Mouse (Mus musculus) erythroblast, embryonic 14.5 days (primary cell): ENCODE data around the gene Dusp28. TPM values are rescaled to one million over a fixed set of nuclear protein-coding genes. Genes with fewer than 3 reads are reported as not detected.

Experiments used
- H3K27me3 ChIP-seq: 2 replicates; pipeline ENCODE4 v1.6.1; 2012; ENCODE audit warnings: inconsistent platforms; ENCODE audit not compliant: control insufficient read depth
- H3K36me3 ChIP-seq: 2 replicates; pipeline ENCODE4 v1.6.1; 2012; ENCODE audit warnings: mild to moderate bottlenecking, inconsistent platforms; ENCODE audit not compliant: control insufficient read depth
- H3K4me1 ChIP-seq: 2 replicates; pipeline ENCODE4 v1.6.1; 2012; ENCODE audit warnings: inconsistent platforms; ENCODE audit not compliant: control insufficient read depth
- H3K4me3 ChIP-seq: replicated peaks from 2 replicates; pipeline ENCODE3; 2012; ENCODE audit warnings: moderate library complexity, mild to moderate bottlenecking, inconsistent platforms
- H3K9me3 ChIP-seq: 2 replicates; pipeline ENCODE4 v1.6.1; 2012; ENCODE audit warnings: low read length, inconsistent platforms, mixed read lengths; ENCODE audit not compliant: control insufficient read depth
- GATA1 ChIP-seq: IDR thresholded peaks from 2 replicates; pipeline ENCODE4 v1.6.1; 2012; ENCODE audit warnings: low read length, inconsistent platforms, mixed read lengths
- TAL1 ChIP-seq: IDR thresholded peaks from 3 replicates; pipeline ENCODE4 v1.6.1; 2012; ENCODE audit warnings: low read length, inconsistent platforms, mixed read lengths
- polyA plus RNA-seq: library from polyadenylated mRNA; stranded (reverse); fragments of >175 nt; gene quantifications from 2 replicates; pipeline ENCODE4 v1.2.3, GENCODE M21; 2012

Gene Dusp28
- polyA plus RNA-seq, 1 experiment = 0.70 TPM

DNA sequence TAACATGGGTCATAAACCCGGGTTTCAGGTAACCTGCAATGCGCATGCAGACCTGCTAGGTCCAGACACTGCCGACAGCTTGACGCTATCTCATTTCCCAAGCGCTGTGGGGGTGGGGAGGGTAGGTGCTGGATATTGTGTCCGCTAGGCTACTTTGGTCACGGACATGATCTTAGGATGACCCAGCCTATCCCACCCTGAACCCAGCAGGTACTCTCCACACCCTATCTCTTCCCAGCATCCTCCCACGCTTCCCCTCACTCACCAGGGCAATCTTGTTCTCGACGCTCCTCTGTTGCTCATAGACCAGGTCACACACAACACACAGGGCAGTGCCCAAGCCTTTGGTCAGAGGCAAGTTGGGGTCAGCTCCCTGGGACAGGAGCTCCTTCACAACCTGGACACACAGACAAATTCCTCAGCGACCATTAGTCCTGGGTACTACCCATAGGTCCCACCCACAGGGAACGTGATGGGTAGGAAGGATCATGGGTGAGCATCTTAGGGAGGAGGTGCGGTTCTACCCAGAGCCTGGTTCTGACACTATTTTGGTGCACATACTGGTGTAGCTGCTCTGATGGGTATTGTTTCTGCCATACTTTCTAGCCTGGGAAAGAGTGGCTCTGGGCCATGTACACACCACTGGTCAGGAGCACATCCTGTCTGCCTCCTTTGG, 28.6 kb upstream of the Dusp28 start:
- no peaks in the 10 kb centered on the region for H3K4me1 ChIP-seq
- no peaks in the 10 kb centered on the region for H3K36me3 ChIP-seq
- no peaks in the 10 kb centered on the region for H3K9me3 ChIP-seq
- H3K27me3 ChIP-seq = no peaks in the 10 kb centered on the region
- H3K4me3 ChIP-seq = no peak overlapping the region
- TF ChIP-seq GATA1 (no peak), TAL1 (no peak)

DNA sequence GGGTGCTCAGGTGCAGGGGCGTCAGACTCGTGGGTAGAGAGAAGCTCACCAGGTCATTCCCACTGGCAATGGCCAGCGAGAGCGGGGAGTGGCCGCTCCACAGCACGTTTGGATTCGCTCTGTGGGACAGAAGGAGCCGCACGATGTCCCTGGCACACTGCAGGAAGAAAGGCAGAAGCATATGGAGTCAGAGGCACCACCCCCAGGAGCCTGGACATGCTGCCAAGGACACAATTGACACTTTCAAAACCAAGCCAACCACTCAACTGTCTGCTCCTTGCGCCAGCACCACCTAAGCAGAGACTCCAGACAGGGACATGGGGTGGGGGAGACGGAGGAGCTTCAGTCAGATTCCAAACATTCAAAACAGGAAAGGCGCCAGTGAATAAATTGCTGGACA, 27.5 kb upstream of the Dusp28 start:
- H3K27me3 ChIP-seq = no peaks in the 10 kb centered on the region
- TF ChIP-seq TAL1 = no peak
- TF ChIP-seq GATA1 = no peak
- H3K4me3 ChIP-seq = no peak overlapping the region
- no peaks in the 10 kb centered on the region for H3K36me3 ChIP-seq
- H3K9me3 ChIP-seq = no peaks in the 10 kb centered on the region
- no peaks in the 10 kb centered on the region for H3K4me1 ChIP-seq

DNA sequence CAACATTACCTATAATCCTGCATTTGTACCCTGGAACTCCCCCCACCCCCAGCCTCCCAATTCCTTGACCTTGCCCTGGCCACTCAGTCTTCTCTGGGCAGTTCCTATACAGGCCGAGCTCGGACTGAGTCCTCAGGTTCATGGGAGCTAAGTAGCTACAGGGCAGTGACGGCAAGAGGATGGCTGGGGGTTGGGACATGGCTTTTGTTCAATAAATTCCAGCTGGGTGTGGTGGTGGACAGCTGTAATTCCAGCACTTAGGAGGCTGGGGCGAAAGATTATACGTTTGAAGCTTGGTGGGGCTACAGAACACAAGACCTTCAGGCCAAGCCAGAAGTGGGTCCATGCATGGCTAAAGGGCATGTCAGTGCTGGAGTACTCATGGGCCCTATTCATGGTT, 26.7 kb upstream of the Dusp28 start:
- Histone ChIP-seq H3K9me3 (no peaks in the 10 kb centered on the region), H3K4me1 (no peaks in the 10 kb centered on the region), H3K27me3 (no peaks in the 10 kb centered on the region), H3K36me3 (no peaks in the 10 kb centered on the region), H3K4me3 (no peak overlapping the region)
- TF ChIP-seq TAL1 (no peak), GATA1 (no peak)

DNA sequence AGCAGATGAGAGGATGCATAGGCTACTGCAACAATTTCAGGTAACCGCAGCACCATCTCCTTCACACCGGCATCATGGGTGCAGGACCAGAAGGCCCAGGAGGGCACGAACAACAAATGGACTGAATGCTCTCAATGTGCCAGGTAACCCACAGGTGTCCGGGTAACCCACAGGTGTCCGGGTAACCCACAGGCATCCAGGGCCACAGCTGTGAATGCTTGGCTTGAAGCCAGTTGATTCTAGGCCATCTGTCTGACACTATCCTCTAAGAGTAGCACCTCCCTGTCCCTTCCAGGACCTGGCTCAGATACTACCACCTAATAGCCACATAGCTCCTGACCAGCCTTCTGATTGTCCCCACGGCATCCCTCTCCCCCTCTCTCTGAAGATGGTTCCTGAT, 24.8 kb upstream of the Dusp28 start:
- Histone ChIP-seq H3K4me1 (no peaks in the 10 kb centered on the region), H3K36me3 (no peaks in the 10 kb centered on the region), H3K27me3 (no peaks in the 10 kb centered on the region), H3K4me3 (no peak overlapping the region), H3K9me3 (no peaks in the 10 kb centered on the region)
- no peak for TF ChIP-seq GATA1
- no peak for TF ChIP-seq TAL1

DNA sequence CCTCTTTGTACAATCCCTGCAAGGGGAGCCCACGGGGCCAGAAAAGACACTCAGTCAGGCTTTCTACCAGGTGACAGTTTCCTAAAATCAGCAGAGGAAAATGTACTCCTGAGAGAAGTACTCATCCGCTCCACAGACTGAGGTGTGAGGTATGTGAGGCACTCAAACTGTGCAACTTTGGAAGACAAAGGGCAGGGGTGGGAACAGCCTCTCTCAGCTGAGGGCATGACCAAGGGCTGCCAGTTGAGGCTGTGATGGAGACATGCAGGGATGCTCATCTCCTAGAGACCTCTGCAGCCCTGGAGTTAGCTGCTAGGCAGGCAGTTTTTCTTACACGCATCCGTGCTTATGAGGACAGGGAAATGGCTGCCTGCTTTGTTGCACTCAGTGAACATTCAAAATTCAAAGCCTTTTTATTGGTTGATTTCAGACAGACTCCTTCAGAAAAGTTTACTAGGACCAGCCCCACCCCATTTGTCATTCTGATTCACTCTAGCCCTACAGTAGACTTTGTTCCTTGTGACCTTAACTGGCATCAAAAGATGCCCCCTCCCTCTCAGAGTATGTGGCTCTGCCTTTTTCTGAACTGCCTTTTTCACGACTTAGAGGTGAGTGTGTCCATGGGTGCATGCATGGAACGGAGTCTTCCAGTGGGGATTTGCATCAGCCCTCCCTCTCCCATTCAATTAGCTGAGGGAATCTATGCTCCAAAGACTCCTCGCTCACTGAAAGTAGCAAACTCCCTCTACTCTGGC, 17.7 kb upstream of the Dusp28 start:
- Histone ChIP-seq H3K4me1 (no peaks in the 10 kb centered on the region), H3K27me3 (no peaks in the 10 kb centered on the region), H3K9me3 (peaks cover 9% of the 10 kb centered on the region), H3K36me3 (no peaks in the 10 kb centered on the region), H3K4me3 (no peak overlapping the region)
- TF ChIP-seq GATA1 (no peak), TAL1 (no peak)

DNA sequence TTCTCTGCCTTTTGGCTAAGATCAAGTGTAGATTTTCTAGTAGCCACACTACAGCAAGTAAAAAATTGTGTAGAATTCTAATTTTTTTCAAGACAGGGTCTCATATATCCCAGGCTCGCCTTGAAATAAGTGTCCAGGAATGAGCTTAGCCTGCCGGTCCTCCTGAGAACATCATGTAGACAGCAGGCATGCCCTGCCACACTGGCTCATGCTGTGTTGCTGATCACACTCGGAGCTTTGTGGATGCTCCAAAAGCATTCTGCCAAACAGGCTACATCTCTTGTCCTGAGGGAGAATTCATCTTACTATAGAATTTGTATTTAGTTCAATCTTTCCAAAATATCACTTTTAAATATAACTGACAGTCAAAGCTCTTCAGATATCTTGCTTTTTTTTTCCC, 14.0 kb upstream of the Dusp28 start:
- H3K36me3 ChIP-seq = no peaks in the 10 kb centered on the region
- H3K4me1 ChIP-seq = no peaks in the 10 kb centered on the region
- peaks cover 9% of the 10 kb centered on the region for H3K9me3 ChIP-seq
- TF ChIP-seq GATA1 (no peak), TAL1 (no peak)
- no peak overlapping the region for H3K4me3 ChIP-seq
- no peaks in the 10 kb centered on the region for H3K27me3 ChIP-seq

DNA sequence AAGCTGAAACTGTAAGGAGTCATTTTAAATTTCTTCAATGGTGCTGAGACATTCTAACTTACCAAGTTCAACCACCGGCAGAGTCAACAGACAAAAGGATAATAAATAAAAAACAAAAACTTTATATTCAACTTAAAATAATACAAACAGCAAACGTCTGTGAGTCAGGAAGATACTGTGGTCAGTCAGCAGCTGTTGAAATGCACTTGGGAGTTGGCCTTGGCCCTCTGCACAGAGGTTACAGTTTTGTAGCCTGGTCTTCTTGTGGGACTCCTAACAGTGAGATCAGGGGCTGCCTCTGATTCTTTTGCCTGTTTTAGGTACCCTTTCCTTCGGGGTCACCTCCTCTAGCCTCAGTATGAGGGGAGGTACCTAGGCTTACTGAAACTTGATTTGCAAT, 12.9 kb upstream of the Dusp28 start:
- Histone ChIP-seq H3K9me3 (peaks cover 9% of the 10 kb centered on the region), H3K36me3 (no peaks in the 10 kb centered on the region), H3K4me3 (no peak overlapping the region), H3K27me3 (0 out of 2 replicates have a peak, but pooled peaks cover 2% of the 10 kb centered on the region), H3K4me1 (no peaks in the 10 kb centered on the region)
- no peak for TF ChIP-seq GATA1
- TF ChIP-seq TAL1 = no peak

DNA sequence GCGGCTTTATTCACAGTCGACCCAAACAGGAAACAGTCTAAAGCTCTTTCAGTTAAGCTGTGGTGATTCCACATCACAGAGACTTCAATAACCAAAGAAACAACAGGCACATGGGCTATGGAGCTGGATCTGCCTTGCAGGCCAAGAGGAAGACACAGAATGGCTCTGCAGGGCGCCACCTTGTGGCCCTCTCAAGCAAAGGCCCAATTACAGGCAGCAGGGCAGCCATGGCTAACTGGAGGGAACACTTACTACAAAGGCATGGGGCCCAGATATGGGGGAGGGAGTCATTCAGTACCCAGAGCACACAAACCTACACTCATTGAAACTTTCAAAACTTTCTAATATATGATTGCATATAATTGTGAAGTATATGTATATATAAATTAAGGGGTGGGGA, 11.7 kb upstream of the Dusp28 start:
- no peak for TF ChIP-seq TAL1
- Histone ChIP-seq H3K4me1 (no peaks in the 10 kb centered on the region), H3K9me3 (peaks cover 9% of the 10 kb centered on the region), H3K36me3 (no peaks in the 10 kb centered on the region), H3K4me3 (no peak overlapping the region), H3K27me3 (peaks cover 10% of the 10 kb centered on the region)

DNA sequence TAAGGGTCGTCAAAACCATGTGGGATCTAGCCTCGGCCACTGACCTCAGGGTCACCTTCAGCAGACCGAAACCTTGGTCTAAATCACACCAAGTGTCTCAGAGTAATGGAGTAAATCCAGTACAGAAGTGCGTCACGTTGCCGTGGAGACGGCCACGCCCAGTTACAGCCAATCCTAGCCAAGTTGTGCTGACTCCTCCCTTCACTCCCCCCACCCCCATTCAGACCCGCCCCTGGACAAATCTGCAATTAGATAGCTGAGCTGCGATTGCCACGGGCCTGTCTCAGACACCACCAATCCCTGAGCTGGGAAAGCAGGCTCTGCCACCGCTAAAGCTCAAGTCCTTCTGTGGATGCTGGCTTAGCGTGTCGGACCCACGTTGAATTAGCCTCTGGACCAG, 4.0 kb upstream of the Dusp28 start, which contains the start of gene Ankmy1:
Ankmy1 (minus strand) TSS at position 121 of the 400 bp plus-strand sequence.
- Histone ChIP-seq H3K36me3 (no peaks in the 10 kb centered on the region), H3K4me1 (peaks cover 25% of the 10 kb centered on the region), H3K4me3 (no peak within 1 kb of the TSS), H3K27me3 (peaks cover 31% of the 10 kb centered on the region), H3K9me3 (no peaks in the 10 kb centered on the region)
- TF ChIP-seq TAL1 (no peak), GATA1 (no peak)
